Mouse (Mus musculus) embryonic facial prominence, embryonic 14.5 days (tissue): Measurements from ENCODE around the gene Ano3. TPM values are rescaled to one million over a fixed set of nuclear protein-coding genes. Genes with fewer than 3 reads are reported as not detected.
A peak's percentile ranks its signal among the peaks of the same experiment; 100 is the strongest.

Experiments
- ATAC-seq: fragments of 200-750 bp; cut with Nextera tagmentation; 2 replicates; pipeline ENCODE4 v1.8.0; 2017; ENCODE audit warnings: low read depth, moderate number of reproducible peaks, moderate TSS enrichment
- DNase-seq: peaks from one replicate; pipeline ENCODE4 v3.0.0-alpha.2; 2015; ENCODE audit warnings: low spot score
- H3K27ac ChIP-seq: fragments of 300-500 bp; sonication (generic); replicated peaks from 2 replicates; pipeline ENCODE4 v1.5.1; 2014; ENCODE audit warnings: low read depth, mild to moderate bottlenecking, low read length, moderate library complexity
- H3K27me3 ChIP-seq: fragments of 300-500 bp; sonication (generic); replicated peaks from 2 replicates; pipeline ENCODE4 v1.6.1; 2014; ENCODE audit warnings: low read length; ENCODE audit not compliant: control insufficient read depth, insufficient read depth
- H3K36me3 ChIP-seq: fragments of 300-500 bp; sonication (generic); 2 replicates; pipeline ENCODE4 v1.6.1; 2014; ENCODE audit warnings: low read length, mixed read lengths; ENCODE audit not compliant: control insufficient read depth, insufficient read depth
- H3K4me1 ChIP-seq: fragments of 300-500 bp; sonication (generic); 2 replicates; pipeline ENCODE4 v1.6.1; 2014; ENCODE audit warnings: antibody characterized with exemption, low read length; ENCODE audit not compliant: control insufficient read depth, insufficient read depth
- H3K4me2 ChIP-seq: fragments of 300-500 bp; sonication (generic); 2 replicates; pipeline ENCODE4 v1.6.1; 2014; ENCODE audit warnings: low read depth, mild to moderate bottlenecking, low read length, moderate library complexity, mixed read lengths
- H3K4me3 ChIP-seq: fragments of 300-500 bp; sonication (generic); 2 replicates; pipeline ENCODE4 v1.5.1; 2014; ENCODE audit warnings: low read depth, mild to moderate bottlenecking, low read length
- H3K9ac ChIP-seq: fragments of 300-500 bp; sonication (generic); 2 replicates; pipeline ENCODE4 v1.6.1; 2014; ENCODE audit warnings: low read depth, mild to moderate bottlenecking, low read length, moderate library complexity, mixed read lengths
- H3K9me3 ChIP-seq: fragments of 300-500 bp; sonication (generic); 2 replicates; pipeline ENCODE4 v1.6.1; 2016; ENCODE audit warnings: low read length; ENCODE audit not compliant: control insufficient read depth
- WGBS: fragments of 180-500 bp; shearing (Covaris S2); extraction: QIAGEN DNeasy Blood & Tissue Kit; methylation state at CpG from one replicate; pipeline ENCODE4 v1.1.7; 2014; 5-methylcytosine and 5-hydroxymethylcytosine counted together
- polyA plus RNA-seq: library from polyadenylated mRNA; unstranded; fragments of >200 nt; fragmentation: Nextera tagmentation; extraction: Ambion mirVana; gene quantifications from 2 replicates; pipeline ENCODE4 v1.2.1, GENCODE M21; 2014

The Ano3 gene
- polyA plus RNA-seq, 1 experiment from 2014 or later, result 0.78 TPM

GRCm38 (mm10) chr2:110871650-110872049 is 79.1 kb downstream of the Ano3 start:
- WGBS, result 81% methylated on average over 4 of the region's 4 CpGs
- no peak overlapping the region for H3K4me2 ChIP-seq
- no peaks in the 10 kb centered on the region for H3K4me1 ChIP-seq
- no peak for ATAC-seq
- DNase-seq, result no peak
- no peaks in the 10 kb centered on the region for H3K36me3 ChIP-seq
- H3K4me3 ChIP-seq, result no peak overlapping the region
- no peak overlapping the region for H3K27ac ChIP-seq
- H3K9me3 ChIP-seq, result no peaks in the 10 kb centered on the region
- no peak overlapping the region for H3K9ac ChIP-seq
- no peaks in the 10 kb centered on the region for H3K27me3 ChIP-seq

DNA sequence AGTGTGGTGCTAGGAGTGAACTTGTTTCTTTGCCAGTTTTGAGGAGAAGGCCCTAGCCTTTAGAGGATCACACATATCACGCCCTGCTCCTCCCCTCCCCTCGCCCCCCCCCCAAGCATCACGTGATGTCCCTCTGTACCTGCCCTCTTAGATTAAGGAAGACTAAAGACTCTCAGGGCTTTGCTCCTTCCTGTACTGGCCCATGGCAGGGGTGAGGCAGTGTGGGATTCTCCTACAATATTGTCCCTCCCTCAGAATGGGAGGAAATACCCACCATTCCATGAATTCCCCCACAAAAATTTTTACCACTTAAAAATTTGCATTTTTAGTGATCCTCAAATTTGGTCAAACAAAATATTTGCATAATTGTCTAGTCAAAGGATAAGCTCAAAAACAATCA is 85.1 kb downstream of the Ano3 start:
- Histone ChIP-seq H3K4me2 (no peak overlapping the region), H3K9me3 (no peaks in the 10 kb centered on the region), H3K27me3 (no peaks in the 10 kb centered on the region), H3K36me3 (no peaks in the 10 kb centered on the region), H3K27ac (no peak overlapping the region), H3K4me1 (no peaks in the 10 kb centered on the region), H3K9ac (no peak overlapping the region), H3K4me3 (no peak overlapping the region)
- DNase-seq, result no peak
- 45% methylated on average over 2 of the region's 3 CpGs for WGBS
- ATAC-seq, result no peak

GRCm38 (mm10) chr2:110863376-110863775 is 87.3 kb downstream of the Ano3 start:
- Histone ChIP-seq H3K4me3 (no peak overlapping the region), H3K9me3 (no peaks in the 10 kb centered on the region), H3K27me3 (no peaks in the 10 kb centered on the region), H3K9ac (no peak overlapping the region), H3K36me3 (no peaks in the 10 kb centered on the region), H3K4me2 (no peak overlapping the region), H3K4me1 (no peaks in the 10 kb centered on the region), H3K27ac (no peak overlapping the region)
- WGBS, result 91% methylated on average over 4 of the region's 4 CpGs
- no peak for ATAC-seq
- DNase-seq, result no peak

DNA sequence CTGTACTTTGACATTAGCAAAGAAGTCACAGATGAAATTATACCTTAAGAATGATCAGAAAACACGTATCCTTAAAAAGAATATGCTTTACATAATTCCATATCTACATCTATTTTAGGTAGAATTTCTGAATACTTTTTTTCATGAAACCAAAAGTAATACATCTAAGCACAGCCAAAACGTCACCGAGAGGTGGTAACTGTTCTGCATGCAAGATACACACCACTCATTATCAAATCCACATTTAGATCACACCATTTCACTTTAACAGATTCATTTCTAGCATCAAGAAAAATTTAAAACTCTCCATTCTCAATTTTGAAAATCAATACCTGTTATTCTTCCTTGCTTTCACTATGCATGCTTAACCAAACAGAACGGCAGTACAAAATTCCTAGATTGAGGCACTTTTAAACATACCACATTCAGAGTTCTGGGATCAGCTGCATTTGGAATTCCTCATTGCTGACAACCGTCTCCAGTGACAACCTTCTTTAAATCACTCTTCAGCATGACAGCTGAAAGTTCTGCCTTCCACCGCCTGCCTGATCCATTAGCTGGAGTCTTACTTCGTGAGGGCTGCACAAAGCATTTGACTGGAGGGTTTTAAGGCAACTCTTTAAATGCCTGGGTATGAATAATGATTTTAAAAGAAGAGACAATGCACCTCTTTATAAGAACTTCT is 111.0 kb downstream of the Ano3 start:
- H3K27me3 ChIP-seq, result no peaks in the 10 kb centered on the region
- no peaks in the 10 kb centered on the region for H3K9me3 ChIP-seq
- no peaks in the 10 kb centered on the region for H3K36me3 ChIP-seq
- H3K4me2 ChIP-seq, result no peak overlapping the region
- WGBS, result 45% methylated on average over 7 of the region's 7 CpGs
- H3K4me3 ChIP-seq, result no peak overlapping the region
- H3K4me1 ChIP-seq, result no peaks in the 10 kb centered on the region
- ATAC-seq (no peak), DNase-seq (peak; percentile 33)
- no peak overlapping the region for H3K27ac ChIP-seq
- no peak overlapping the region for H3K9ac ChIP-seq

DNA sequence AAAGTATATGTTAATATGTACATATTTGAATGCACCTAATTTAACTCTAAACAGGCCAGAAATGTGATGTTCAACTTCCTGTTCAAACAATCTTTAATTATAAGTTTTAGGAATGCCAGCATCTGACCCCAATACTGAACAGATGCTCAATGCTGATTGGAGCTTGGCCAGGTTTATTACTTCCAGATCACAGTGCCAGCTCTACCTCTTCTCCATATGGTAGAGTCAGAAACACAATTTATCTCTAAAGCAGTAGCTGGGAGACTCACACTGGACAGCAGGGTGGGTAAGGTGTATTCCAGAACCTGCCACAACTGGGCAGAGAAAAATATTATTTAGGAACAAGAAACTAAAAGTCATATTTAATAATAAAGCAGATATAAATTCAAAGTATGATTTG is 134.5 kb downstream of the Ano3 start:
- Histone ChIP-seq H3K36me3 (no peaks in the 10 kb centered on the region), H3K27me3 (no peaks in the 10 kb centered on the region), H3K4me2 (no peak overlapping the region), H3K27ac (no peak overlapping the region), H3K9ac (no peak overlapping the region), H3K4me1 (no peaks in the 10 kb centered on the region), H3K9me3 (no peaks in the 10 kb centered on the region), H3K4me3 (no peak overlapping the region)
- DNase-seq, result no peak
- no peak for ATAC-seq

GRCm38 (mm10) chr2:110814964-110815363 is 135.8 kb downstream of the Ano3 start:
- Histone ChIP-seq H3K9ac (no peak overlapping the region), H3K4me3 (no peak overlapping the region), H3K27me3 (no peaks in the 10 kb centered on the region), H3K4me1 (no peaks in the 10 kb centered on the region), H3K27ac (no peak overlapping the region), H3K9me3 (no peaks in the 10 kb centered on the region), H3K4me2 (no peak overlapping the region), H3K36me3 (no peaks in the 10 kb centered on the region)
- 83% methylated on average over 1 of the region's 1 CpGs for WGBS
- DNase-seq (no peak), ATAC-seq (no peak)

GRCm38 (mm10) chr2:110806302-110807093 is 144.2 kb downstream of the Ano3 start:
- 89% methylated on average over 5 of the region's 5 CpGs for WGBS
- H3K4me1 ChIP-seq, result no peaks in the 10 kb centered on the region
- no peaks in the 10 kb centered on the region for H3K9me3 ChIP-seq
- no peak overlapping the region for H3K4me2 ChIP-seq
- H3K27ac ChIP-seq, result no peak overlapping the region
- no peaks in the 10 kb centered on the region for H3K27me3 ChIP-seq
- no peaks in the 10 kb centered on the region for H3K36me3 ChIP-seq
- no peak overlapping the region for H3K4me3 ChIP-seq
- DNase-seq (no peak), ATAC-seq (no peak)
- H3K9ac ChIP-seq, result no peak overlapping the region

DNA sequence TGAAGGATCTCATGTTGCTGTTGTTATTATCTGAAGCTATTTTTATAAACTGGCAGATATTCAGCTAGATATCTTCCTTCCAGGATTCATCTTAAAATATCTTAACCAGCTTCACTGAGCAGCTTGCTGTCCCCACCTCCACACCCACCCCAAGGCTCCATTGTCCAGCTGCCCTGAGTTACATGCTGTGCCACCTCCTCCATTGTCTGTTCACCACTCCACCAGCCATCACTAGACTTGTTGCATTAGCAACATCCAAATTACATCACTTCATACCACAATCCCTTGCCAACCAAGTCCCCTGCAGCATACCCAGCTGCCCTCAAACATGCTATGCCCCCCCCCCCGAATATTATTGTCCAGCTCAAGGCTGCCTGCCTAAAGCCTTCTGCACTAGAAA is 154.8 kb downstream of the Ano3 start:
- Histone ChIP-seq H3K27ac (no peak overlapping the region), H3K4me3 (no peak overlapping the region), H3K9ac (no peak overlapping the region), H3K4me1 (no peaks in the 10 kb centered on the region), H3K9me3 (no peaks in the 10 kb centered on the region), H3K27me3 (no peaks in the 10 kb centered on the region), H3K36me3 (no peaks in the 10 kb centered on the region), H3K4me2 (no peak overlapping the region)
- no peak for ATAC-seq
- WGBS, result 62% methylated on average over 1 of the region's 1 CpGs
- DNase-seq, result no peak

- Histone ChIP-seq H3K27me3 (no peaks in the 10 kb centered on the region), H3K4me1 (no peaks in the 10 kb centered on the region), H3K4me2 (no peak overlapping the region), H3K9me3 (no peaks in the 10 kb centered on the region), H3K4me3 (no peak overlapping the region), H3K27ac (no peak overlapping the region), H3K9ac (no peak overlapping the region), H3K36me3 (no peaks in the 10 kb centered on the region)
- ATAC-seq (no peak), DNase-seq (no peak)
- WGBS, result 60% methylated on average over 3 of the region's 3 CpGs
Observed at GRCm38 (mm10) chr2:110795433-110795832, 155.3 kb downstream of the Ano3 start.
